Mouse (Mus musculus): ENCODE measurements around the gene Krtap19-4.

DNA sequence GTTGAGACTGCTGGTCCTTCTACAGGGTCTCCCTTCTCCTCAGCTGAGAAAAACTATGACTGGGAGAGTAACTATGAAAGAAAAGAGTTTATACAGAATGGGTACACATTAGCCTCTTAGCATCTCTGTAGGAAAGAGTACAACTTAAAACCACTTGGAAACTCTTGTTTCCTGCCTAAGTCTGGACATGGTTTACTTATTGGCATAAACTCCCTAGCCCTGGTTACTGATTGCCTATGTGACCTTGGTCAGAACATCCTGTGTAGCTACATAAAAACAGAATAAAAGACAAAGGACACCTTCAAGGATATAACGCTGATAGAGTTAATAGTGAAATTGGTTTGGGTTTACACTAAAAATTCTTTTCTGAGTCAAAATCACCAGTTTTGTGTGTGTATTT lies 37.5 kb downstream of the Krtap19-4 start:
- no peak for TF ChIP-seq MAFK (IDR thresholded peaks at IDR 0.05; ENCODE audit: insufficient read depth, low read depth, low read length)
- no peak for TF ChIP-seq ZNF384 (IDR thresholded peaks at IDR 0.05; ENCODE audit: low read depth, low read length)
- TF ChIP-seq CHD2 (IDR thresholded peaks at IDR 0.05; ENCODE audit: low read depth, low read length) = no peak

Data from ES-E14 (cell line).